Mouse (Mus musculus): ENCODE data around the gene Rhot2. TPM values are rescaled to one million over a fixed set of nuclear protein-coding genes. Genes with fewer than 3 reads are reported as not detected.

Rhot2 gene
- total and polyA plus RNA-seq, 3 experiments, result 16.2 to 33.8 (median 17.3) TPM

- peaks cover 73 to 81% of the 10 kb centered on the region in 2 experiments for H3K36me3 ChIP-seq (replicated peaks in 1 of 2; ENCODE audit: control insufficient read depth in 1 of 2, insufficient read depth in 1 of 2, low read length in 1 of 2)
- no peak for TF ChIP-seq HCFC1 (IDR thresholded peaks at IDR 0.05; ENCODE audit: low read depth, low read length)
- TF ChIP-seq MYC (IDR thresholded peaks at IDR 0.05; ENCODE audit: low read depth, low read length), result no peak
- no peak for TF ChIP-seq ZKSCAN1 (IDR thresholded peaks at IDR 0.05; ENCODE audit: borderline replicate concordance, low read depth, low read length)
- no peak for TF ChIP-seq GABPA (IDR thresholded peaks at IDR 0.05; ENCODE audit: insufficient replicate concordance, low read depth, low read length)
- TF ChIP-seq KAT2A (IDR thresholded peaks at IDR 0.05; ENCODE audit: insufficient replicate concordance, low read length), result no peak
- no peak for TF ChIP-seq USF2 (conservative IDR thresholded peaks at IDR 0.05; ENCODE audit: low read depth, low read length)
- TF ChIP-seq ZC3H11A (IDR thresholded peaks at IDR 0.05; ENCODE audit: low read depth, low read length), result no peak
- no peak for TF ChIP-seq MEF2A (IDR thresholded peaks at IDR 0.05; ENCODE audit: borderline replicate concordance, low read depth, low read length)
- no peak for TF ChIP-seq PAX5 (IDR thresholded peaks at IDR 0.05; ENCODE audit: low read length)
- TF ChIP-seq CHD1 (IDR thresholded peaks at IDR 0.05; ENCODE audit: low read depth, low read length), result no peak
- TF ChIP-seq SMC3 (IDR thresholded peaks at IDR 0.05; ENCODE audit: low read depth, low read length), result no peak
- TF ChIP-seq TCF12 (IDR thresholded peaks at IDR 0.05; ENCODE audit: low read depth, low read length), result no peak
- TF ChIP-seq E2F4 (IDR thresholded peaks at IDR 0.05; ENCODE audit: insufficient replicate concordance, low read depth, low read length), result no peak
- TF ChIP-seq CTCF (conservative IDR thresholded peaks at IDR 0.05 in 1 of 2, IDR thresholded peaks at IDR 0.05 in 1 of 2; ENCODE audit: low read depth in 2 of 2, low read length in 2 of 2), result no peak
- TF ChIP-seq SIN3A (IDR thresholded peaks at IDR 0.05; ENCODE audit: low read length), result no peak
- TF ChIP-seq CHD2 (IDR thresholded peaks at IDR 0.05; ENCODE audit: low read length), result no peak
- no peak for TF ChIP-seq BHLHE40 (IDR thresholded peaks at IDR 0.05; ENCODE audit: low read depth, low read length)
- TF ChIP-seq IRF4 (IDR thresholded peaks at IDR 0.05; ENCODE audit: low read depth, low read length), result no peak
- no peak for TF ChIP-seq ZMIZ1 (IDR thresholded peaks at IDR 0.05; ENCODE audit: low read depth, low read length)
- TF ChIP-seq RAD21 (IDR thresholded peaks at IDR 0.05; ENCODE audit: low read depth, low read length), result no peak
- dilution Hi-C loops (cut with MboI; ENCODE audit: extremely low pct_ligation_motif_present, extremely low pct_unique_long_range_greater_than_20kb, low sequenced_read_pairs), result no loop called here
Measured at GRCm38 (mm10) chr17:25837533-25837932, 7.1 kb downstream of the Rhot2 start.

GRCm38 (mm10) chr17:25837076-25837410 is 7.6 kb downstream of the Rhot2 start, which contains the start of gene Rhbdl1:
TSS of gene Rhbdl1 (minus strand) at chr17:25837295.
- no peak within 1 kb of the TSS for H3K27ac ChIP-seq (ENCODE audit: insufficient read depth, low read depth)
- H3K36me3 ChIP-seq (replicated peaks in 1 of 2; ENCODE audit: control insufficient read depth in 1 of 2, insufficient read depth in 1 of 2, low read length in 1 of 2), result peaks cover 68 to 76% of the 10 kb centered on the region in 2 experiments
- H3K4me2 ChIP-seq (ENCODE audit: insufficient read depth, low read depth, poor library complexity, severe bottlenecking), result no peak within 1 kb of the TSS
- no peak within 1 kb of the TSS for H3K9ac ChIP-seq (ENCODE audit: insufficient read depth, low read depth)
- H3K4me1 ChIP-seq (ENCODE audit: control insufficient read depth in 1 of 2, insufficient read depth in 2 of 2), result peaks cover 9 to 19% of the 10 kb centered on the region in 2 experiments
- peaks cover 4% of the 10 kb centered on the region for H3K79me2 ChIP-seq (replicated peaks; ENCODE audit: control insufficient read depth, extremely low read depth, insufficient read depth, poor library complexity, severe bottlenecking)
- no peak for TF ChIP-seq JUN (IDR thresholded peaks at IDR 0.05; ENCODE audit: insufficient read depth, low read depth, low read length)
- no peak within 1 kb of the TSS for H3K4me3 ChIP-seq (replicated peaks in 1 of 3; ENCODE audit: low read depth in 2 of 3, low read length in 2 of 3, poor library complexity in 1 of 3)
- DNase-seq (ENCODE audit: extremely low read depth), result no peak
- no peaks in the 10 kb centered on the region for H3K9me3 ChIP-seq (replicated peaks; ENCODE audit: low read length)
- in situ Hi-C loops (cut with MboI; ENCODE audit: low pct_ligation_motif_present, low pct_unique_long_range_greater_than_20kb, low sequenced_read_pairs), result no loop called here
- dilution Hi-C loops (cut with MboI; ENCODE audit: extremely low pct_ligation_motif_present, extremely low pct_unique_long_range_greater_than_20kb, low sequenced_read_pairs), result no loop called here
- H3K27me3 ChIP-seq (replicated peaks), result no peaks in the 10 kb centered on the region

More at GRCm38 (mm10) chr17:25837533-25837932, 7.1 kb downstream of the Rhot2 start:
- Histone ChIP-seq H3K79me2 (replicated peaks; ENCODE audit: control insufficient read depth, extremely low read depth, insufficient read depth, poor library complexity, severe bottlenecking) (no peaks in the 10 kb centered on the region; the same call in none of the 2 replicates), H3K9ac (ENCODE audit: insufficient read depth, low read depth) (no peak overlapping the region), H3K27ac (ENCODE audit: insufficient read depth, low read depth) (no peak overlapping the region), H3K27me3 (replicated peaks) (no peaks in the 10 kb centered on the region), H3K9me3 (replicated peaks; ENCODE audit: low read length) (no peaks in the 10 kb centered on the region), H3K4me1 (ENCODE audit: control insufficient read depth in 1 of 2, insufficient read depth in 2 of 2) (peaks cover 9 to 18% of the 10 kb centered on the region in 2 experiments), H3K4me2 (ENCODE audit: insufficient read depth, low read depth, poor library complexity, severe bottlenecking) (no peak overlapping the region), H3K4me3 (replicated peaks in 1 of 3; ENCODE audit: low read depth in 2 of 3, low read length in 2 of 3, poor library complexity in 1 of 3) (no peak overlapping the region)
- in situ Hi-C loops (cut with MboI; ENCODE audit: low pct_ligation_motif_present, low pct_unique_long_range_greater_than_20kb, low sequenced_read_pairs), result no loop called here
- no peak for DNase-seq (ENCODE audit: extremely low read depth)
